Mouse (Mus musculus) naive thymus-derived CD4-positive, alpha-beta T cell, adult 2 months (primary cell): ENCODE results near the gene Saysd1.

ENCODE experiments used
- DNase-seq: peaks from one replicate; pipeline ENCODE4 v3.0.0-alpha.2; 2011; ENCODE audit warnings: low read depth

Saysd1 gene

DNA sequence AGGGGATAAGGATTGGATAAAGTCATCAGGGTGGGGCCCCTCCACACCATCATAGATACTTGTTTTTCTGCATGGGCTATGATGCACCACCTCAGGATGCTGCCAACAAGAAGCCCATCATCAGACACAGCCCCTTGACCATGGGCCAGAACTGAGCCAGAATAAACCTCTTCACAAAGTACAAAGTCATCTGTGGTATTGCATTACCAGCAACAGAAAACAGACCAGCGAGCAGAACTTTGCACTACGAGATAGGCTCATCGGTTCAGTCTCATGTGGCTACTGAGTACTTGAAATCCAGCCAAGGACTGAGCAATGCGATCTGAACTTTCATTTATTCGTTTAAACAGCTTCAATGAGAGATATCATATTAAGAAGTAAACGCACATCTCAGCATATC lies 24.4 kb upstream of the Saysd1 start:
- DNase-seq: no peak

DNA sequence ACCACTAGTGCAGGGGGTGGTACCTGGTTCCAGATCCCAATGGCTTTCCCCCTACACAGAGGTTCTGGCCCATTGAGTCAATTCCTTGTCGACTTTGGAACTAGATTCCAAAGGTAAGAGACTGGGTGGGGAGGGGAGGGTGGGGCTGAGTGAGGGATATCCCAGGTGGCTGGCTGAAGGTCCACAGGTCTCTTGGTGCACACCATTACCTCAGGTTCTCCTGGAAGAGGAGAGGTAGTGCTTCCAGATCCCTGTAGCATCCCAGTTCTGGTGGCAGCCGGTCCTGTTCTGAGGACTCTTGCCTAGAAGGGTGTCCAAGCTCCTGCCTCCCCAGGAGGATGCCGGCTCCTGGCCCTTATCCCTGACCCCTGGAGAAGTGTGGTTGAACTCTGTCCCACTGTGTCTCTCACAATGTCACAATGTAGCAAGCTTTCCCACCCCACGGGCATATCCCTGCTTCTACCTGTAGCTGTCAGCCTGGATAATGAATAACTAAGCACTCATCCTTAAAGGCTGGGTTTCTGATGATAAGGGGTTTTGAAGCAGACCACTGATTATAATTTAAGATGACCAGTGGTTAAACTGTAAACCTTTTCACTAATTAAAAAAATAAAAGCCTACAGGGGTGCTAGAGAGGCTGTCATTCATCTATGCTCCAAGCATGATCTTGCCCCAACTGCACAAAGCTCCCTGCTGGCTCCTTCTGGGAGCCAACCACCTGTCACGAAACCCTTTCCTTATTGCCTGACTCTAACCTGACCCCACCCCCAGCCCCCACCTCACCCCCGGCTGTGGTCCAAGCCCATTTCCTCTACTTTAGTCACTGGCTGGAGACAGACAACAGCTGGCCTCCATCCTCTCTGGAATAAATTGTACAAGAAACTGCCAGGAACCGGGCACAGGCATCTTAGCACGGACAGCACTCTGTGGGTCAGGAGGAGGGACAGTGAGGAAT lies 20.7 kb upstream of the Saysd1 start:
- no peak for DNase-seq

DNA sequence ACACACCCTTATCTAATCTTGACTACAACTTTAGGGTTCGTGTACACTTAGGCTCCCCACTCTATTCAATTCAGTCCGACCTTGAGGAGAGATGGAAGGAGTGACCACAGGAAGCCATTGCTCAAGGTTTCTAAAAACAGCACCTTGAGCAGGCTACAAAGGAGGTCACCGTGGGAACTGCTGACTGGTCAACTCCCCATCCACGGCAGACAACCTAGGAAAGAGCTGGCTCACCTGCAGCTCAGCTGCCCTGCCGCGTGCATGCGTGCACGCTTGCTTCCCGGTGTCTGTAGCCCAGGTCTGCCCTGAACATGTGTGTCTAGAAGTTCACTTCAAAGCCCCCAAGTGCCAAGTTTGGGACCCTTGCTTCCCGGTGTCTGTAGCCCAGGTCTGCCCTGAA lies 19.3 kb upstream of the Saysd1 start:
- DNase-seq: no peak

DNA sequence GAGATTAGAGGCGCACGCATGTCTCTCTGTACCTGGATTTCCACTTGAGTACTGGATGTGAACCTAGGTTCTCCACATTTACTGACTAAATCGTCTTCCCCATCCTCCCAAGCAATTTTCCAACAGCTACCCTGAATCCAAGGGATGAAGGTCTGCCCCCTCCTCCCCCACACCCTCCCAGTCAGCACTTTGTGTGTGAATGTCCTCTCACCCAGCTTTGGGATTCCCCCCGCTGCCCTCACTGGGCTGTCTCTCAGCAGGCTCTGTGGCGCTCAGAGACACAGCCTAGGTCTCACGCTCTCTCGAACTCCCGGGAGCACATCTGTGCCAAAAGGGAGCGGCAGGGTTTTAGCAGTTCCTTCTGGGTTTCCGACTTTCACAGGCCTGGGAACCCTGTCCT lies 17.4 kb upstream of the Saysd1 start:
- no peak for DNase-seq

DNA sequence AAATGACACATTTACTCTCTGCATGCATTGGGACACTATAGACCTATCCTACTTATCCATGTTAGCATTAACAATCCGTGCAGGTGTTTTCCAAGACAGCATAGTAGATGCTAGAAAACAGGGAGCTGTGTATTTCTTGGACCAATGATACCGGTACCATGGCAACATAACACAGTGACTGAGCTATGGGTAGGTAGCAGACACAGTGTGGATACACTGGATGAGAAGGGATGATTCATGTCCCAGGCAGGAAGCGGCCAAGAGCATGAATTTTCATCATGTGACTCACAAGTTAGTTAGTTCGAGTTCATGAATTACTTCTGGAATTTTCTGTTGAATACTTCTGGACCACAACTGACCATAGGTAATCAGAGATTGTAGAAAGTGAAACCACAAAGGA lies 16.6 kb upstream of the Saysd1 start:
- no peak for DNase-seq

DNA sequence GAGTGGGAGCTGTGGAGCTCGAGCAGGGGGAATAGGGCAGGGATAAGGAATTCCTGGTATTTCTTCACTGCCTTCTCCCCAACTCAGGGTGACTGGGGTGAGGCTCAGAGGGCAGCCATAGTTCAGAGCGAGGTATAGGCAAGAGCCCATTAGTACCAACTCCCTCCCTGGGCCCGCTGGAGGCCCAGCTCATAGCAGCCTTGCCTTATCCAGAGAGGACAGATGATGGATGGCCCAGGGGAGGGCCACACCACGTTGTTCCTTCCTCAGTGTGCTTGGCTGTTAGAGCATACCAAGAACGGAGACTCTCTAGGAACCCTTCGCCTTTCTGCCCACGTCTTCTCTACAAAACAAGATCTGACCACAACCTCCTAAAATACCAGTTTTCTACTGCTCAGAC lies 15.9 kb upstream of the Saysd1 start:
- no peak for DNase-seq

DNA sequence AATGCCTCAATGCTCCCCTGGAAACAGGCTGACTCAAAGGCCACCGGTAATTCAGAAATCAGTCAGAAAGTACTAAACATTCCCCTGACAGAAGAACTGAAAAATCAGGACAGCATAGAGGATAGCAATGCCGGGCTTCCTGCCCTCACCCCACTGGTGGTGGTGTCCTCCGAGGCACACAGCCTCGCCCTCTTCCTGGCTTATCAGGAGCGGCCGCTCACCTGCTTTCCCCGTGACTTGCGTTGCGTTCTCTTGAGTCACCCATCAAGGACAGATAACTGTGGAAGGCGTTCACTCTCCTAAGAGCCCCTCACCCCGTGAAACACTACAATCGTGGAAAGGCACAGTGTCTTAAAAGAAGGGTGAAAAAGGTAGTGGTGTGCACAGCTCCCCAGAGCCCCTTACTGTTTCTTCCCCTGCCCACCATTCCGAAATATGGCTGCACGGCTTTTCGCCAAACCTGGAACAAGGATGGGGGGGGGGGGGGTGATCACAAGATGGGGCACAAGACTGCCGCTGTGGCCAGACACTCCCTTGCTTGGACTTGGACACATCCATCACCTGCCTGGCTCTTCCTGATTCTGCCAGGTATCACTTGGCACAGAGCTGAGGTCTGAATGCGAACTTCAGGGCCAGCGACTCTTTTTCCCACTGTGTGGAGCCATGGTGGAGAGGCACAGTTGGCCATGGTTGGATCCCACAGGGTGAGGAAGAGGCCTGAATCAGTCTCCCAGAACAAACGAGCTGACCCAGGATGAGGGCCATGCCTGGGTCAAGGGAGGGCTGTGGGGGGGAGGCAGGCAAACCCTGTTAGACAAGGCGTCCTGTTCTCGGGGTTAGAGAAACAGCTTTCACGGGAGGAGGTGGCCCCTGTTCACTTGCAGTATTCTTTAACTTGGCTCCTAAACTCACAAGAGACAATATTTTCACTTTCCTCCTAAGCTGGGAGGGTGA lies 11.1 kb upstream of the Saysd1 start:
- no peak for DNase-seq

DNA sequence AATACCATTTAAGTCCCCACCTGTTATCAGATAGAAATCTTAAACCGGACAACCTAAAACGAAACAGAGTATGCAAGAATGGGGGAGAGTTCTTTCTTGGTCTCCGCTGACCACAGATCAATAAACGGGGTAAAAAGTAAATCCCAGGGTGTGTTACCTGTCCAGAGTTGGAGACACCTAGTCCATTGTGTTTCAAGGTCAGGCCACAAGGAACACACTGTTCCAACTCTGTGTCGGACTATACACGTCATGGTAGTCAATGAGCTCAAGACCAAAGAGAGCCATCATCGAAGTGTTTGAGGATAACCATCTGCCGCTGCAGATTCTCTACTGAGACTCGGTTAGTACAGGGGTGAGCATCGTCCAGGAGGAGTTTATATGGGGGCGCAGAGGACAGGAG lies 10.2 kb upstream of the Saysd1 start:
- DNase-seq: no peak

DNA sequence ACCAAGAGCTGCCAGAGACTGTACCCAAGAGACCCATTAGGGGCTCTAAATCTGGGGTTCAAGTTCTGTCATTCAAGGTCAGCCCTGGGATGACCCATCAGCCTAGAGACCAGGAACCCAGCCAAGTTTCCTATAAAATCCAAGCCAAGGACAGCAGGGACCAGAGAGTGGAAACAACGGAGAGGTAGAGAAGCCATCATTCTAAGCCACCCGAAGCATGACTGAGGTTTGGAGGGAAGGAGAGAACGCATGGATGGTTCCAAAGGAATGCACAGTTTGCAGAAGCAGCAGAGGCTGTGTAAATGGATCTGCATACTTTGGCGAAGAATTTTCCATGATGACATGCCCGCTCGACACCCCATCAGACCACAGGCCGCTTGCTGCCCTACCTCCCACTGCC lies 9.5 kb upstream of the Saysd1 start:
- DNase-seq: no peak

DNA sequence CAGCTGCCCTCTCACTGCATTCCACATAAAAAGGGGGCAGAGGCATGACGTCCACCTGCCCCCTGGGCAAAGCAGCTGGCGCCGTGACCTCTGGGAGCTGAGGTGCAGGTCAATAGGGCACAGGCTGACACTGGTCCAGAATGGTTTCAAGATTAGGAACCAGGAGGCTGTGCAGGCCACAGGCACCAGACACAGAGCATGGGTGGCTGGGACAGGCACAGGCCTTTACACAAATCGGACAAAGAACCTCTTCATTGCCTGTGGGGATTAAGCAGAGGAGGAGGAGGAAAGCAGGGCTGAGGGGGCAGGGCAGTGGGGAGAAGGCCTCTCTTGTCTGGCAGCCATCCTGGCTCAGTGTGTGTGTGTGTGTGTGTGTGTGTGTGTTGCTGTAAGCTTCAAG lies 5.8 kb upstream of the Saysd1 start:
- no peak for DNase-seq

DNA sequence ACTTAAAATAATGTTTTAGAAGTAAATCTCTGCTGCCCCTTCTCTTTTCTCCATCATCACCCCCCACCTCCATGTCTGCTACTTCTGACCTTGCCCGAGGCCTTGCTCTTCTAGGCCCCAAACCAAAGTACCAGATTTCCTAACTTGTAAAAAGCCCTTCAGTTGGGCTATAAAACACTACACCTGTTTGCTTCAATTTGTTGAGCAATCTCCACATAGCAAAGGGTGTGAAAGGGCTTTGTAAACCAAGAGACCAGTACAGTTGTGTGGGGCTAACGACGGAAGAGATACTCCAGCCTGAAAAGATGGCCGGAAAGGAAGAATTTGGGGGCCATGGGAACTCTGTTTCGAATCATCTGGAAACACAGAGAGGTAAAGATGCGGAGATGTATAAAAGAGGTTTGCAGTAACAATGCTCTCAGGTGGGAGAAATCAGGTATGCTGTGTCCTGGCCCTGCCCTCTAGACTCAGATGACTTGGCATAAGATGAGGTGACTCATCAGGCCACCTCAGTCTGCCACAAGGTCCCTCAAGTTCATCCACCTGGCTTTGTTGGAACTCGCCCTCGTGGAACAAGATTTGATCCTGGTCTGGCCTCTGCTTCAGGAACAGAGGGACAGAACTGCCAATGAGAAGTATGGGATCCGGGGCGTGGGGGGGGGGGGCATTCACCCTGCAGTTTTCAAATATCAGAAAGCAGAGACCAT lies 3.2 kb downstream of the Saysd1 start:
- no peak for DNase-seq

DNA sequence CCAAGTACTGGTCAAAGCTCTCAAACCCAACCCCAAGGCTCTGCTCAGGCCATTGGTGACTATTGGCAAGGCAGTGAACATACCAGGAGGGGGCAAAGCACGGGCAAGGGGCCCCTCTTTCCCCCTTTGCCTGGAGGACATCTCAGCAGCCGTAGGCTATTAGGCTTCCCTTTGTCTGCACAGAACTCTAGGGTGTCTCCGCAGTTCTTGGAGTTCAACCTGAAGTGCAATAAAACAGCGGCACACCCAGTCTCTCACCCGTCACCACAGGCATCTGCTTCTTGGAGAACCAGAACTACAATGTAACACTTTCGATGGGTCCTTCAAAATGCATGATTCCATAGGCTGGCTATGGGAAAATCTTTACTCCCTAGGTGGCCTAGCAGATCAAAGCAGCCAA lies 10.2 kb downstream of the Saysd1 start:
- no peak for DNase-seq

DNA sequence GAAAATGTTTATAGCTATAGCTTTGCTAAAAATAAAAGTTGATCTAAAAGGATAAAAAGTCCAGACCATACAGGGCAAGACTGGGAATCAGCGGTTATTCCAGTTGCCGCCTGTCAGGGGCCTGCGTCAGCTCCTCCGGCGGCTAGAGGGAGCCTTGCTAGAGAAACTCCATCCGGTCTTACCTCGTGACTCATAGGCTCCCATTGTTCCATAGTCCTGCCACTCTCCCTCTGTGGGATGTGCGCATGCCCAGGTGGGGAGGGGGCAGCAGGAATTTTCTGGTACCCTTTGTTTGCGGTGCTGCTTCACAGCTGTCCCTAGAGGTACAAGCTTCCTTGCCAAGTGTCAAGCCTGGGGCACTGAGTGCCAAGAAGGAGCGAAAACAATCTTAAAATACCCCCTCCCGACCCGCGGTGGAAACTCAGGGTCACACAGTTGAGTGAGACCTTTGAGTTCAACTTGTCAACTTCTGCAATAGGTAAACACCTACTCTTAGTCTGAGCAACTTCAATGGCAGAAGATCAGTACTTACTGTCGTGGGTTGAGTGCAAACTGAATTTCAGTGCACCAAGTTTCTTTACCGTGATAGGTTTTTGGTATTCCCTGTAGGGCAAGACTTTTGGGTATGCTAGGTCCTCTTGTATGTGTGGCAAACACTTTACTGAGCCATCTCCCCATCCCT lies 10.8 kb downstream of the Saysd1 start:
- no peak for DNase-seq

DNA sequence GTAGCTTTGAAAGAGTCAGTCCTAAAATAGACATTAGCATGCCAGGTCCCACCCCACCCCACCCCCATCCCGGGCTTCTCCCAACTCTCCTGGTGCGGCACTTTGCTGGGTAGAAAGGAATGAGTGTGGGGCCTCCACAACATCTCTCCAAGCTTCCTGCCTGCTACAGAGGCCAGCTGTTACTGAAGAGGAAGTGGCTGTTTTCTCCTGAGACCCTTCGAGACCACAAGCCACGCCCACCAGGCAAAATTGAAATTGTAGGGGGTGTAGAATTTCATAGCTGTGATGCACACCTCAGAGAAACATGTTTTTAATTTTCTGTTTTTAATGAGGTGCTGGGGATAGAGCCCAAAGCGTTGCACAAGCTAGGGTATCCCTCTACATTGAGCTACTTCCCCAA lies 17.5 kb downstream of the Saysd1 start:
- DNase-seq: no peak

DNA sequence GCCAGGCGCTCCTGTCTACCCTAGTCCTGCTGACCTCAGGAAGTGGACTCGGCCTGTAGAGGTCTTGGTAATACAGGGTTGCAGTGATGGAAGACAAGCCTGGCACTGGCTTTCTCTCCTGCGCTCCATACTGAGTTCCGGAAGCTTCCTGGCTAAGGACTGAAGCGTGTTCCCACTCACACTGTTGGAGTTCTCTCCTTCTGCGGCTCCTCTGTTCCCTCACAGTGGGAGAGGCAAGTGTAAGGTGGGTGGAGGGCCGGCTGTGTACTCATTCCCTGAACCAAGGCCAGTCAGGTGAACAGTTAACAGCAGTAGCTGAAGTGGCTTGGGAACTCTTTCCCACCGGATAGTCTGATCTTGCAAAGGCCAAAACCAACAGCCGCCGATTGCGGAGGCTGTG lies 18.3 kb downstream of the Saysd1 start:
- no peak for DNase-seq

DNA sequence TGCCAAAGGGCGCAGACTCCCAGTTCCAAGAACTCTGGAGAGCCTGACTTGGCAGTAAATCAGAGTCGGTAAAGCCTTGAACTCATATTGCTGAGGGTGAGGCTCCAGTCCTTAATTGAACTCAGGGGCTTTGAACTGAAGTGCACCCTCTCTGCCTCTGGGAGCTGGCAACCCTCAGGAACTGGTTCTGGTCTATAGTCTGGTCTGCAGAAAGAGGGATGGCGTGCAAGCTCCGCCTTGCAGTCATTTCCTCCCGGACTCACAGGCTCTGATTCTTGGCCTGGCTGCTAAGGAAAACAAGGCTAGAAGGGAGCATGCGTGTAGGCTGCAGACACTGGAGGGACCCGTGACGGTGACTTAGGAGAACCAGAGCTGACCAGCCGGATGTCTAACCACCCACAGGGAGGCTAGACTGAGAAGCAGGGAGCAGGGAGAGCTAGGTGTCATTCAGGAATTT lies 22.2 kb downstream of the Saysd1 start:
- DNase-seq: no peak

DNA sequence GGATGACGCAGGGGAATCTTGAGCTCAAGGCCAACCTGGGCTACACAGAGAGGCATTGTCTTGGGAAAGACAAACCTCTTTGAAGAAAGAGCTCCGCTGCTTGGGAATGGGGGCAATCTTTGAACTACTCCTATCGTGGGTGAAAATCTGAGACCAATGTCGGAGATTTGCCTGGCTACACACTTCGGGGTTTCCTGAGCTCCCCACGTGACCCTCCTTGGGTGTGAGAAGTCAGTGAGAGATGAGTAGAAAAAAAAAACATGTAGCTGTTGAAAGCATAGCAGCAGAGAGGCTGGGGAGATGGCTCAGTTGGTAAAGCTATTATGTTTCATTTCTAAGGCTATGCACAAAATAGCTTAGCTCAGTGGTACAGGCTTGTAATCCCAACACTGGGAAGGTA lies 23.4 kb downstream of the Saysd1 start:
- no peak for DNase-seq

DNA sequence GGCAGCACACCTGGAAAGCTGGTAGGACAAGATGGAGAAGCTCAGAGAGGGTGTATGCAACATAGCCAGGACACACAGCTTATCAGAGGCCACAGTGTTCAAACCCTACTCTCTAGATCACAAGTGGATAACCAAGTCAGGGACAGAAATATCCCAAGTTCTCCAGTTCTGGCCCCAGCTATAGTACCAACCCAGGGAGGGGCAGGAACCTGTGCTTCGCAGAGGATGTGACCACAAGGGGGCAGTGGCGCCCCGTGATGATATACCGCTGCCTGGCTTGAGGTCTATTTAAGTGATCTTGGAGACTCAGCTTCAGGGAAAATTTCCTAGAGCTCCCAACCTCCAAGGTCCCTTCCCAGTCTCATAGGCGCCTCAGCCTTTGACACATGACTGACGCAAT lies 24.4 kb downstream of the Saysd1 start:
- DNase-seq: peak; percentile 80

DNA sequence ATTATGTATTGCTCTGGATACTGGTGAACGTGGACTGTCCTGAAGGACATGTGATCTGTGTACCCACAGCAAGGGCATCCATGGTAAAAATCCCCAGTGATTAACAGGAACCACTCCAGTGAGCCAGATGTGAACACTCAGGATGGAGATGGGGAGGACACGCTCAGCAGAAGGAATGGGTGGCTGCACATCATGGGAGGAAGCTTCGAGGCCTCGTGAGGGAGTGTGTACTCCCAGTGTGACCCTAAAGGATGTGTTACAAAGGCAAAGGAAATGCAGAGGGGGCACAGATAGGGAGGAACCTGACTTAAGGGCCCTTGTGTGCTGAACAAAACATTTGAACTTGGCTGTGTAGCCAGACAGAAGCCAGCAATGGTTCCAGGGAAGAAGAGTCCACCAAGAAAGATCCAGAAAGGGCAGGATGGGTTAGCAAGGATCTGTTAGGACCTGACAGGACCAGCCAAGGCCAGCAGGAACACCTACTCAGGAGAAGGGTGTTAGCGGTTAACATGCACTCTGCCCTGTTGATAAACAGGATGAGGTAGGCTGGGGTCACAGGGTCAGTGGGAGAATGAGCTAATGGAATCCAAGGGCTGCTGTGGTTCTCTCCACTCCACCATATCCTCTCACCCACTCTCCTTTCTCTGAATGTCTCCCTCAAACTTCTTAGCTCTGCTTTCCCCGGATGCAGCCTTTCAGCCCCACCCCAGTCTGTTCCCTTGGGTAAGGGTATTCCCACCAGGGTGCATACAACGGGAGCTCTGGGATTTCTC lies 25.0 kb downstream of the Saysd1 start:
- no peak for DNase-seq

DNA sequence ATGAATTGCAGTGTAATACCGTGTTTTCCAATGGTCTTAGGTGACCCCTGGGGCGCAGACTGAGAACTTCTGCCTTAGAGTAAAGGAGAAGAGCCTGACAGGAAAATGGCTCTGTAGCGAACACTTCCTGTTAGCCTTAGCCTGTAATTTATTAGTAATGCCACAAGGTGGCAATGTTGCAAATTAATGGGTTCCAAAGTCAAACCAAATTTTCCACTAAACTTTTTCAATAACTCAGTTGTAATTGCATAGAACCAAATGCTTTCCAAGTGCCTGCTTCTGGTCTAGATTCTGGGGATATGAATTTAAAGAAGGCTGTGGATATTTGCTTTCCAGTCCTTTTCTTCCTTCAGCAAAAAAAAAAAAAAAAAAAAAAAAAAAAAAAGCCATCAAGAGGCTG lies 26.1 kb downstream of the Saysd1 start:
- DNase-seq: peak; percentile 23

DNA sequence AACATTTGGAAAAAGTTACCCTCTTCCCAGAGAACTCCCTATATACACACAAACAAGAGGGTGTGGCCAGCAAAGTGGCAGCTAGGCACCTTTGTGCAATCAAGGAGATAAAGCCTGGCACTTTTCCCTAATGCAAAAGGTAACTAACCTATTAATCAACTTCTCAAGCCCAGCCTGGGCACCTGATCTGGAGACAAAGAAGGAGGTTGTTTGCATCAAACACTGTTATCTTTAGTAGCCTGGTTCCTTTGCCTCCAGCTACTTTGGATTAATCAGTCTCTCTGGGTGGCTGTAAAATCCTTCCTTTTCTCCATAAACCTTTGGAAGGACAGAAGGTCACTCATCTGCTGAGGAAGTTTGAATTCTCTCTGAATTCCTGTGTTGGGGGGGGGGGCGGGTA lies 27.4 kb downstream of the Saysd1 start:
- no peak for DNase-seq
